Mouse (Mus musculus) bone marrow macrophage, adult 2 months (primary cell): ENCODE results near the gene Gstcd.

ENCODE experiments used
- CTCF ChIP-seq: IDR thresholded peaks from 2 replicates; pipeline ENCODE4 v1.5.1; 2012; ENCODE audit warnings: low read depth, mild to moderate bottlenecking, low read length, moderate library complexity
- POLR2A ChIP-seq: IDR thresholded peaks from 2 replicates; pipeline ENCODE4 v1.6.1; 2012; ENCODE audit warnings: mild to moderate bottlenecking, low read depth, low read length, borderline replicate concordance

DNA sequence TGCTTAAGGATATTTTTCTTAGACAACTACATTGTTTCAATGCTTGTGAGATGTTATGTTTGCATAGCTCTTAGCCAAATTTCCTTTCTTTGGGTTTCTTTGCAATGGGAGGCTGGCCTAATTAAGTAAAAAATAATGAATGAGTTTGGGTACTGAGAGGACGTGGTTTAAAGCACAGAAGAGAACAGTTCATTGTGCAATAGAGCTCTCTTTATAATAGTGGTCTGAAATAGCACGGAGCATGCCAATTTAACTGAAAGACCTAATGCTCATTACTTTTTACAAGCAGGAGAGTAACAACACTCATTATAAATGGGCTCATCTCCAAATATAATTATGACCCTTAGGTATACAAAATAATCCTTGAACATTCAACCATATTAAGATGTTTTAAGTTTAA, 39.8 kb downstream of the Gstcd start:
- TF ChIP-seq CTCF (no peak), POLR2A (no peak)
